Mouse (Mus musculus): Measurements from ENCODE around the gene Aadacl3. TPM values are rescaled to one million over a fixed set of nuclear protein-coding genes. Genes with fewer than 3 reads are reported as not detected.

Aadacl3 gene
- polyA plus RNA-seq (2012): not detected in 2 replicates

GRCm38 (mm10) chr4:144463656-144464055 is at the start of gene Aadacl3:
Gene Aadacl3 (minus strand): TSS chr4:144463756.
- TF ChIP-seq GATA1 (IDR thresholded peaks at IDR 0.05; ENCODE audit: low read length): no peak

- no peak for TF ChIP-seq GATA1 (IDR thresholded peaks at IDR 0.05; ENCODE audit: low read length)
Measured at GRCm38 (mm10) chr4:144506518-144506917, 43.0 kb upstream of the Aadacl3 start.

DNA sequence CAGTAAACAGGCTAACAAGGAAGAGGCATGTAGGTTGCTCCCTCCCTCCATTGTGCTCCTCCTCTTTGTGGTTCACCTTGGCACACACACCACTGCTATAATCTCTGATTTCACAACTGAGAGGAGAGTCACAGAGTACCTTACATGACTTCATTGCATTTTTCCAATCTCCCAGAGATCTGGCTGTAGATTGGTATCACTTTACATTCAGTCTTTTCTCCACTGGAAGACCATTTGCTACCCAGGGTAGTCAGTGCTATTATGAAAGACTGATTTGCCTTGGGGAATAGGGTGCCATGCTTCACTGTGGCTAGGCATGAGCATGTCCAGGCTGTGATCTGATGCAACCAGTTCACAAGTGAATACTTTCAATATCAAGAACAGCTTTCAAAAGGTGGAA is 29.8 kb upstream of the Aadacl3 start:
- no peak for TF ChIP-seq GATA1 (IDR thresholded peaks at IDR 0.05; ENCODE audit: low read length)

- no peak for TF ChIP-seq GATA1 (IDR thresholded peaks at IDR 0.05; ENCODE audit: low read length)
Measured at GRCm38 (mm10) chr4:144468091-144468490, 4.5 kb upstream of the Aadacl3 start.

- TF ChIP-seq GATA1 (IDR thresholded peaks at IDR 0.05; ENCODE audit: low read length): no peak
Measured at GRCm38 (mm10) chr4:144465206-144465605, 1.6 kb upstream of the Aadacl3 start.

DNA sequence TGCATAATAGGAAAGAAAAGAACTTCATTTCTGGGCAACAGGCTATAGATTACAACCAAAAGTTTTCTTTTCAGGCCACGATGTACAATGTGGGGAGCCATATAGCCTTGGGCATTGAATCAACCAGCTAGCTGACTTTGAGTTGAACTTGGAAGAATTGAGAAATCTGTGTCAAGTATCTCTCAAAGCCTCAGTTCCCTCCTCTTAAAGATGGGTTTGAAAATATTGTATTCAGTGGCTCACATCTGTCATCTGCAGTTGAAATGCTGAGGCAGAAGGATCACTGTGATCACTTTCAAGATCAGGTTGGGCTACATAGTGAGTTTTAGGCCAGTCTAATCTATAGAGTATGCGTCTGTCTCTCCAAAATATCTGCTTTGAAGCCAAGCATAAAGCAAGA is 10.3 kb downstream of the Aadacl3 start, which contains the start of gene Gm9944:
Gm9944 (minus strand) TSS at position 101 of the 400 bp plus-strand sequence.
- TF ChIP-seq GATA1 (IDR thresholded peaks at IDR 0.05; ENCODE audit: low read length): no peak

DNA sequence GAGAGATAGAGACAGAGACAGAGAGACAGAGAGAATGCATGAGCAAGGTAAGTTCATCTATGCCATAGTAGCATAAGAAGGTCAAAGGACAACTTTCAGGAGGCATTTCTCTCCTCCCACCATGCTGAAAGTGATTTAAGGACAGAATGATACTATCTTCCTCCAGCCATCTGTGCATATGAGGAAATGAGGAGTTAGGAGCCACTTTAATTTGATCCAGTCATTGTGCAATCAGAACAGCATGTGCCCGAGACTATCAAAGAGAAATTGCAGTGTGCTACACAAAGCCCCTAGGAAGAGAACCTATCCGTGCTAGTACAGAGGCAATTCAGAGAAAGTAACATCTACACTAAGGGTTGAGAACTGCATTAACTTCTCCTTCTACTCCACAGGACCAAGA is 15.0 kb downstream of the Aadacl3 start:
- no peak for TF ChIP-seq GATA1 (IDR thresholded peaks at IDR 0.05; ENCODE audit: low read length)

- TF ChIP-seq GATA1 (IDR thresholded peaks at IDR 0.05; ENCODE audit: low read length): no peak
Measured at GRCm38 (mm10) chr4:144441582-144441981, 22.0 kb downstream of the Aadacl3 start.

DNA sequence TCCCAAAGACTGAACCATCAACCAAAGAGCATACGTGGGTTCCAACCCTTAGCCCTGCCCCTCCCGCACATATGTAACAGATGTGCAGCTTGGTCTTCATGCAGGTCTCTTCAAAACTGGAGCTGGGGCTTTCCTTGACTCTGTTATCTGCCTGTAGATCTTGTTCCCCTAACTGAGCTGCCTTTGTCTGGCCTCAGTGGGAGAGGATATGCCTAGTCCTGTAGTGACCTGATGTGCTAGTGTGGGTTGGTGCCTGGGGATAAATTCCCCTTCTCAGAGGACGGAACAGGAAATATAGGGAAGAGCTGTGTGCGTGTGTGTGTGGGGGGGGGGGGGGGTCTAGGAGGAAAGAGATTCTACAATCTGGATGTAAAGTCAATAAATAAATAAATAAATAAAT is 22.5 kb downstream of the Aadacl3 start:
- no peak for TF ChIP-seq GATA1 (IDR thresholded peaks at IDR 0.05; ENCODE audit: low read length)

DNA sequence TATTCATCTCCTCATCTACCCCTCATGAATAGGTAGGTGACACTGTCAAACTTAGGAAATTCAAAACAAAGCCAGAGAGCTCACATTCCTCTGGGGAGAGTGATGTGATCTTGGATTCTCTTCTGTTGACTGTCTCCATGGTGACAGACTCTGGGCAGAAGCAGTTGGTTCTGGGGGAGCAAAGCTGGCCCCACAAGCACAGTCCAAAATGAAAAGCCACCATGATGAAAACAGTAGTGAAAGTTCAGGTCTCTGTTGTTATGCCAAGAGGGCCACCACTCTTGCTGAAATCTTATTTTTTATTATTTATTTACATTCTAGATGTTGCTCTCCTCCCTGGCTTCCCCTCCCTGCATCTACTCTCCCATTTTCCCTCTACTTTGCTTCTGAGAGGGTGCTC is 24.9 kb downstream of the Aadacl3 start, which contains the start of gene 1700012P22Rik:
1700012P22Rik (minus strand) TSS at position 101 of the 400 bp plus-strand sequence.
- TF ChIP-seq GATA1 (IDR thresholded peaks at IDR 0.05; ENCODE audit: low read length): no peak

GRCm38 (mm10) chr4:144433216-144433615 is 30.3 kb downstream of the Aadacl3 start:
- no peak for TF ChIP-seq GATA1 (IDR thresholded peaks at IDR 0.05; ENCODE audit: low read length)

DNA sequence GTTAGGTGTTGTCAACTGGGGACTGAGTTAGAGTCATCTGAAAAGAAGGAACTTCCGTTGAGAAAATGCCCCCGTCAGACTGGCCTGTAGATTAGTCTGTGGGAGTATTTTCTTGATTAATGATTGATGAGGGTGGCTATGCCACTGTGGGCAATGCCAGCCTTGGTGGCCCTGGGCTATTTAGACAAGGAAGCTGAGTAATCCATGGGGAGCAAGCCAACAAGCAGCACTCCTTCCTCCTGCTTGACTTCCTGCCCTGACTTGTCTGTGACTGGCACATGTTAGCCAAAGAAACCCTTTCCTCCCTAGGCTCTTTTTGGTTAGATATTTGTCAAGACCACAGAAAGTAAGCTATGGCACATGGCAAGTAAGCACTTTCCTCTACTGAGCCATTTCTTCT is 32.8 kb downstream of the Aadacl3 start:
- no peak for TF ChIP-seq GATA1 (IDR thresholded peaks at IDR 0.05; ENCODE audit: low read length)

- no peak for TF ChIP-seq GATA1 (IDR thresholded peaks at IDR 0.05; ENCODE audit: low read length)
Measured at GRCm38 (mm10) chr4:144428868-144429267, 34.7 kb downstream of the Aadacl3 start.

GRCm38 (mm10) chr4:144424590-144424989 is 39.0 kb downstream of the Aadacl3 start:
- no peak for TF ChIP-seq GATA1 (IDR thresholded peaks at IDR 0.05; ENCODE audit: low read length)

GRCm38 (mm10) chr4:144420644-144421043 is 42.9 kb downstream of the Aadacl3 start:
- no peak for TF ChIP-seq GATA1 (IDR thresholded peaks at IDR 0.05; ENCODE audit: low read length)

- no peak for TF ChIP-seq GATA1 (IDR thresholded peaks at IDR 0.05; ENCODE audit: low read length)
Measured at GRCm38 (mm10) chr4:144408290-144408689, 55.3 kb downstream of the Aadacl3 start, which contains the start of gene Pramef12. Gene Pramef12 (minus strand): TSS chr4:144408464.

DNA sequence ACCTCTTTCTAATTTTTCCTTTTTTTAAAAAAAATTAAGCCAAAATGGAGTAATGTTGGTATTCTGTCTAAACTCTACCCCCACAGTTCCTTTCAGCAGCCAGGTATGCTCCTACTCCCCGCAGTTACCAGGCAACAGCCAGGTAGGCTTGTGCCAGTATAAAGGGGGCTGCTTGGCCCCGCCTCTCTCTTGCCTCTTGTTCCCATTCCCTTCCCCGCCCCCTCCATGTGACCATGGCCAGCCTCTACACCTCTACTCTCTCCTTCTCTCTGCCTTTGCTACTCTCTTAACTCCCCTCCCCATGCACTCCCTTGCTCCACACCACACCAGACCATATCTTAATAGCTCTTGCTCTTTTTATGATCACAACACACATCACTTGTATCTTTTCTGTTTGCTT is 57.3 kb downstream of the Aadacl3 start:
- no peak for TF ChIP-seq GATA1 (IDR thresholded peaks at IDR 0.05; ENCODE audit: low read length)

All from G1E-ER4 (cell line).